12 mouse cellular contexts compared by ENCODE assay signal in the genomic region with DNA sequence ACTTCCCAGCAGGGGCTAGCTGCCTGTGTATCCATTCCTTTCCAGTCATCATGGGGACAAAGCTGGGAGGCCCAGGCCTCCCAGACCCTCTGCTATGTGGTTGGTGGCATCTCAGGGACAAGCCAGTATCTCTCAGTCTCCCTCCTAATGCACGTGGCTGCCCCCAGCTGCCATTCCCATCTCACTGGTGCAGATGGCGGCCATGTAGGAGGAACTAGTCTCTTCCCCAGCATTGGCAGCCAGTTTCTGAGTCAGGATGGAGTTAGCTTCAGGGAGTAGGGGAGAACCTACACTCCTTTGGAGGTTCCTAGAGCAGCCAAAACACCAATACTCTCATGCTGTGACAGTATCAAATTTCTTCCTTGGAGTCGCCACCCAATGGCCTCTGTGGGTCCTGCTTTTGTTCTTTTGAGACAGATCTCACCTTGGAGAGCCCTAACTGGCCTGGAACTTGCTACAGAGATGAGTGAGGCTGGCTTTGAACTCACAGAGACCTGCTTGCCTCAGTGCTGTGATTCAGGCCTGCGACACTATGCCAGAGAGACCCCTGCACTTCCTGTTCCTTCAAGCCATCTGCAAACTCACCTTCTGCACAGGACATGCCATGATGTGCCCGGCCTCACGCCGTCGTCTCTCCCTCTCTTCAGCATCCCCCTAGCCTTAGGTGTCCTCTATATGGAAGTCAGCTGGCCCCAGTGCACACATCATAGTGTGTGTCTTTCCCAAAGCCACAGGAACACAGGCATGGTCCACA. TPM values are rescaled to one million over a fixed set of nuclear protein-coding genes. Genes with fewer than 3 reads are reported as not detected.
DNase-seq lines count a peak whose midpoint lies in the region; ATAC-seq lines count a peak whose summit lies in the region.
"Had no signal": no experiment of that assay in that cellular context is flagged by ENCODE, and none has a peak within 500 bp of the region (broad histone marks: within the 10 kb centered on the region; RNA-seq: fewer than 3 reads in every experiment).

No protein-coding gene starts in this region.

- H3K4me3 ChIP-seq in heart, embryonic 11.5 days (ENCODE audit: low read depth, low read length), result no peak overlapping the region
- H3K4me3 ChIP-seq in neural tube, embryonic 15.5 days (replicated peaks), result no peak overlapping the region
- peak overlapping the region; percentile 66 for H3K4me3 ChIP-seq in erythroblast, embryonic 14.5 days (replicated peaks)
- peak overlapping the region; percentile 89 for H3K4me3 ChIP-seq in megakaryocyte, embryonic 14.5 days (replicated peaks)
- H3K4me3 ChIP-seq: hindbrain, embryonic 15.5 days; left cerebral cortex, adult 2 months had no signal

- ATAC-seq in heart, embryonic 11.5 days (replicated peaks; ENCODE audit: insufficient number of reproducible peaks, low FRiP score, low TSS enrichment), result no peak
- no peak for ATAC-seq in neural tube, embryonic 15.5 days (ENCODE audit: low FRiP score)
- ATAC-seq: forebrain, postnatal 0 days had no signal

- no peaks in the 10 kb centered on the region for H3K27me3 ChIP-seq in heart, embryonic 11.5 days (ENCODE audit: control insufficient read depth, insufficient read depth, low read length)
- no peaks in the 10 kb centered on the region for H3K27me3 ChIP-seq in neural tube, embryonic 15.5 days (replicated peaks)
- H3K27me3 ChIP-seq in erythroblast, embryonic 14.5 days (ENCODE audit: control insufficient read depth), result no peaks in the 10 kb centered on the region
- no peaks in the 10 kb centered on the region for H3K27me3 ChIP-seq in megakaryocyte, embryonic 14.5 days (replicated peaks)
- H3K27me3 ChIP-seq: hindbrain, embryonic 15.5 days had no signal

- 70% methylated on average over 8 of the region's 8 CpGs for WGBS in heart, embryonic 11.5 days (ENCODE audit: insufficient replicate concordance)
- WGBS in neural tube, embryonic 15.5 days, result 82% methylated on average over 8 of the region's 8 CpGs

- intact Hi-C loops in heart, postnatal 36 days (cut with DNase I), result no loop called here

- H3K36me3 ChIP-seq in heart, embryonic 11.5 days (ENCODE audit: control insufficient read depth, insufficient read depth, low read length), result peaks cover 3% of the 10 kb centered on the region; the same call in 1 of the 2 replicates
- H3K36me3 ChIP-seq in neural tube, embryonic 15.5 days, result peaks cover 3% of the 10 kb centered on the region; the same call in 1 of the 2 replicates
- peaks cover 79% of the 10 kb centered on the region for H3K36me3 ChIP-seq in erythroblast, embryonic 14.5 days (ENCODE audit: control insufficient read depth)
- H3K36me3 ChIP-seq in megakaryocyte, embryonic 14.5 days (replicated peaks; ENCODE audit: low read length), result peaks cover 64% of the 10 kb centered on the region
- H3K36me3 ChIP-seq: hindbrain, embryonic 15.5 days had no signal

- DNase-seq in heart, postnatal 36 days, result no peak
- no peak for DNase-seq in neural tube, embryonic 10.5 days (ENCODE audit: extremely low spot score, low spot score)
- DNase-seq in adrenal gland, postnatal 25 days, result no peak
- DNase-seq in frontal cortex, postnatal 10 days (ENCODE audit: low spot score in 2 of 2), result no peak
- DNase-seq: adrenal gland, postnatal 10 days; forebrain, postnatal 0 days had no signal

- H3K9me3 ChIP-seq in heart, embryonic 11.5 days (replicated peaks; ENCODE audit: control insufficient read depth, low read length), result no peaks in the 10 kb centered on the region
- H3K9me3 ChIP-seq in neural tube, embryonic 15.5 days (replicated peaks), result no peaks in the 10 kb centered on the region
- H3K9me3 ChIP-seq in erythroblast, embryonic 14.5 days (ENCODE audit: control insufficient read depth, low read length), result peaks cover 9% of the 10 kb centered on the region
- no peaks in the 10 kb centered on the region for H3K9me3 ChIP-seq in megakaryocyte, embryonic 14.5 days
- H3K9me3 ChIP-seq: hindbrain, embryonic 15.5 days had no signal

- peaks cover 53% of the 10 kb centered on the region for H3K4me1 ChIP-seq in heart, embryonic 11.5 days (ENCODE audit: control insufficient read depth, insufficient read depth, low read length)
- 0 out of 2 replicates have a peak, but pooled peaks cover 7% of the 10 kb centered on the region for H3K4me1 ChIP-seq in neural tube, embryonic 15.5 days
- H3K4me1 ChIP-seq in erythroblast, embryonic 14.5 days (ENCODE audit: control insufficient read depth), result peaks cover 90% of the 10 kb centered on the region
- peaks cover 91% of the 10 kb centered on the region for H3K4me1 ChIP-seq in megakaryocyte, embryonic 14.5 days
- H3K4me1 ChIP-seq: hindbrain, embryonic 15.5 days had no signal

- H3K9ac ChIP-seq in heart, embryonic 11.5 days (ENCODE audit: low read depth, low read length), result peak overlapping the region; percentile 25; the same call in 1 of the 2 replicates
- H3K9ac ChIP-seq in neural tube, embryonic 15.5 days (replicated peaks), result no peak overlapping the region
- H3K9ac ChIP-seq: forebrain, postnatal 0 days; hindbrain, embryonic 15.5 days had no signal

- peak overlapping the region; percentile 90 for H3K27ac ChIP-seq in heart, embryonic 11.5 days (ENCODE audit: low read depth, low read length)
- 0 out of 2 replicates have a peak overlapping the region, but pooled peaks have one; percentile 9 for H3K27ac ChIP-seq in neural tube, embryonic 15.5 days (replicated peaks)
- H3K27ac ChIP-seq: hindbrain, embryonic 15.5 days; left cerebral cortex, adult 2 months had no signal

- peak overlapping the region; percentile 40 for H3K4me2 ChIP-seq in heart, embryonic 11.5 days
- no peak overlapping the region for H3K4me2 ChIP-seq in neural tube, embryonic 15.5 days
- H3K4me2 ChIP-seq: hindbrain, embryonic 15.5 days had no signal

RNA-seq across cellular contexts. Expression of a gene that starts 52.7 kb away (rescaled TPM):
- 97.0 and 157 TPM in 2 replicates for polyA plus RNA-seq in heart, embryonic 11.5 days (2014; fragmentation: Nextera tagmentation; extraction: Ambion mirVana)
- 100 to 1,000 TPM in 1 of 2 experiments, 10 to 100 TPM in 1; 99.7 to 113 TPM for total RNA-seq in heart, postnatal 36 days (2021)
- polyA plus RNA-seq in neural tube, embryonic 15.5 days (2015; fragmentation: Nextera tagmentation; extraction: Ambion mirVana), result 134 and 146 TPM in 2 replicates
- polyA plus RNA-seq in erythroblast, embryonic 14.5 days (2012), result 47.9 and 53.6 TPM in 2 replicates
- polyA plus RNA-seq in megakaryocyte, embryonic 14.5 days (2012; ENCODE audit: insufficient read depth, low replicate concordance), result 509 and 816 TPM in 2 replicates
- total RNA-seq in adrenal gland, postnatal 25 days (2021), result 20.7 and 27.9 TPM in 2 replicates

Comparison
In these comparisons a context has a peak if more than half of its experiments do, and no peak if none do; other contexts are left out.
1. H3K4me3 ChIP-seq: peak in erythroblast, embryonic 14.5 days (single experiment) and megakaryocyte, embryonic 14.5 days (single experiment); none in heart, embryonic 11.5 days (single experiment) and neural tube, embryonic 15.5 days (single experiment).